Mouse (Mus musculus): Measurements from ENCODE around the gene Trim21.

DNA sequence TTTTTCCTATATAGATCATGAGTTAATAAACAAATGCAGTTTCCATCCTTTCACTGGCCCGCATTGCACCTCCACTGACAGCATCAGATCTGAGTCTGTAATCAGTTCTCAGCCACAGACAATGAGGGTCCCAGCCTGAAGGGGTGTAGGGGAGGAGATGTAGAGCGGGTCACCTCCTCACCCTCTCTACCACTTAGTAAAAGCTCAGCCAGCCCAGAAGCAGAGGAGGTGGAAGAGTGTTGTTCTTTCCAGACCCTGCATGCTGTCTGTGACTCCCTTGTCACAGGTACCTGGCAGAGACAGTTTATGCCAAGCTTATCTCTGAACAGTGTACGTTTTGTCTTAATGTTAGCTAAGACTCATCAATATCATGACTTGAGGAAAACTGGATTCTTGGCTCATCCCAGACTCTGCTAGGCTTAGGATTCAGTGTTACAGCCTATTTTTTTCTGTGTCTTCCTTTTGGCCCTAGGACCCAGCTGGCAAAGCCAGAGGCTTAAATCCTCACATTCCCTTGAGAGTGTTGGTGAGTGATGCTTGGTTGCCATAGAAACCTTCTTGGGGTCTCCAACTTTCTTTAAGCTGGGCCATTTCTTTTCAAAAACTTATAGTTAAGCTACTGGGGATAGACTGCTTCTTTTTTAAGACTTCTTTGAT lies 8.0 kb upstream of the Trim21 start:
- TF ChIP-seq CTCF (IDR thresholded peaks at IDR 0.05; ENCODE audit: low read depth, low read length) (no peak), POLR2A (IDR thresholded peaks at IDR 0.05; ENCODE audit: insufficient read depth, low read length) (no peak)
